Mouse (Mus musculus): Measurements from ENCODE around the gene Sox5.

- TF ChIP-seq CTCF (IDR thresholded peaks at IDR 0.05; ENCODE audit: extremely low read depth, insufficient read depth, low read length) (no peak), POLR2A (IDR thresholded peaks at IDR 0.05; ENCODE audit: extremely low read depth, insufficient read depth, low read length) (no peak)
Measured at GRCm38 (mm10) chr6:143960081-143960480, 821.7 kb downstream of the Sox5 start.

All from cortical plate, adult 2 months (tissue).